17 mouse cellular contexts compared by ENCODE assay signal in genomic region chr7:144768845-144769244, GRCm38 (mm10).
"Had no signal": no experiment of that assay in that cellular context is flagged by ENCODE, and none has a peak within 500 bp of the region (broad histone marks: within the 10 kb centered on the region; RNA-seq: fewer than 3 reads in every experiment).

No protein-coding gene starts in this region.

- DNase-seq: kidney, adult 2 months; kidney, postnatal 25 days; layer of hippocampus, adult 9-11 months; liver, embryonic 13.5 days; lung, adult 2 months; lung, postnatal 14 days; lung, postnatal 4 days; thymus, adult 2 months; thymus, postnatal 25 days had no signal

- ATAC-seq: intestine, embryonic 16.5 days; midbrain, embryonic 15.5 days had no signal

- H3K27ac ChIP-seq: kidney, postnatal 0 days; layer of hippocampus, adult 2 months; liver, embryonic 13.5 days; midbrain, embryonic 12.5 days; midbrain, embryonic 15.5 days; neural tube, embryonic 13.5 days; stomach, postnatal 0 days had no signal

- H3K4me3 ChIP-seq: layer of hippocampus, adult 2 months; liver, embryonic 13.5 days; megakaryocyte, embryonic 14.5 days; midbrain, embryonic 12.5 days; midbrain, embryonic 15.5 days; neural tube, embryonic 13.5 days had no signal

- H3K9ac ChIP-seq: liver, embryonic 13.5 days; midbrain, embryonic 12.5 days; midbrain, embryonic 15.5 days; neural tube, embryonic 13.5 days had no signal

- H3K4me1 ChIP-seq: liver, embryonic 13.5 days had no signal

- H3K9me3 ChIP-seq: liver, embryonic 13.5 days; midbrain, embryonic 12.5 days; midbrain, embryonic 15.5 days; neural tube, embryonic 13.5 days had no signal

- H3K27me3 ChIP-seq: midbrain, embryonic 15.5 days; neural tube, embryonic 13.5 days had no signal

- H3K4me2 ChIP-seq: liver, embryonic 13.5 days; midbrain, embryonic 12.5 days; midbrain, embryonic 15.5 days; neural tube, embryonic 13.5 days had no signal

- H3K36me3 ChIP-seq: liver, embryonic 13.5 days; midbrain, embryonic 12.5 days; midbrain, embryonic 15.5 days; neural tube, embryonic 13.5 days had no signal
